Mouse (Mus musculus) kidney, embryonic 14.5 days (tissue): ENCODE data around the gene Txnrd2. TPM values are rescaled to one million over a fixed set of nuclear protein-coding genes. Genes with fewer than 3 reads are reported as not detected.

Experiments used
- ATAC-seq: fragments of 200-750 bp; cut with Nextera tagmentation; 2 replicates; pipeline ENCODE4 v1.8.0; 2017; ENCODE audit warnings: moderate number of reproducible peaks, mild to moderate bottlenecking, moderate TSS enrichment, moderate library complexity; ENCODE audit not compliant: low FRiP score, low TSS enrichment
- H3K27ac ChIP-seq: fragments of 300-500 bp; sonication (generic); 2 replicates; pipeline ENCODE4 v1.5.1; 2014; ENCODE audit warnings: low read depth, mild to moderate bottlenecking, low read length, moderate library complexity, mixed read lengths
- H3K27me3 ChIP-seq: fragments of 300-500 bp; sonication (generic); 2 replicates; pipeline ENCODE4 v1.6.1; 2014; ENCODE audit warnings: mild to moderate bottlenecking, low read length; ENCODE audit not compliant: control insufficient read depth, insufficient read depth
- H3K36me3 ChIP-seq: fragments of 300-500 bp; sonication (generic); 2 replicates; pipeline ENCODE4 v1.6.1; 2014; ENCODE audit warnings: low read length, mixed read lengths; ENCODE audit not compliant: control insufficient read depth, insufficient read depth
- H3K4me1 ChIP-seq: fragments of 300-500 bp; sonication (generic); 2 replicates; pipeline ENCODE4 v1.6.1; 2014; ENCODE audit warnings: low read length, mixed read lengths; ENCODE audit not compliant: control insufficient read depth, insufficient read depth
- H3K4me2 ChIP-seq: fragments of 300-500 bp; sonication (generic); replicated peaks from 2 replicates; pipeline ENCODE4 v1.6.1; 2014; ENCODE audit warnings: low read depth, mild to moderate bottlenecking, low read length
- H3K4me3 ChIP-seq: fragments of 300-500 bp; sonication (generic); 2 replicates; pipeline ENCODE4 v1.5.1; 2014; ENCODE audit warnings: mild to moderate bottlenecking, low read length
- H3K9ac ChIP-seq: fragments of 300-500 bp; sonication (generic); 2 replicates; pipeline ENCODE4 v1.6.1; 2014; ENCODE audit warnings: low read depth, mild to moderate bottlenecking, low read length, moderate library complexity
- H3K9me3 ChIP-seq: fragments of 300-500 bp; sonication (generic); 2 replicates; pipeline ENCODE4 v1.6.1; 2016; ENCODE audit warnings: low read length; ENCODE audit not compliant: control insufficient read depth
- WGBS: fragments of 180-500 bp; shearing (Covaris S2); extraction: QIAGEN DNeasy Blood & Tissue Kit; methylation state at CpG from one replicate; pipeline ENCODE4 v1.1.7; 2014; 5-methylcytosine and 5-hydroxymethylcytosine counted together
- polyA plus RNA-seq: library from polyadenylated mRNA; unstranded; fragments of >200 nt; fragmentation: Nextera tagmentation; extraction: Ambion mirVana; gene quantifications from 2 replicates; pipeline ENCODE4 v1.2.1, GENCODE M21; 2014

The Txnrd2 gene
- polyA plus RNA-seq, result 21.9 and 23.6 TPM in 2 replicates

- Histone ChIP-seq H3K4me1 (peaks cover 29% of the 10 kb centered on the region), H3K27me3 (no peaks in the 10 kb centered on the region), H3K9me3 (no peaks in the 10 kb centered on the region), H3K27ac (peak within 1 kb of the TSS; percentile 62; the same call in 1 of the 2 replicates), H3K9ac (peak within 1 kb of the TSS; percentile 91), H3K4me2 (peak within 1 kb of the TSS; percentile 85), H3K4me3 (peak within 1 kb of the TSS; percentile 90), H3K36me3 (no peaks in the 10 kb centered on the region; the same call in 1 of the 2 replicates)
- peak; percentile 79 for ATAC-seq
- under 1% methylated on average over 50 of the region's 52 CpGs for WGBS
Measured at GRCm38 (mm10) chr16:18426215-18426791, at the start of gene Txnrd2. Gene Txnrd2 (plus strand): TSS chr16:18426384.

- no peak overlapping the region for H3K4me3 ChIP-seq
- ATAC-seq, result no peak
- H3K36me3 ChIP-seq, result no peaks in the 10 kb centered on the region
- no peak overlapping the region for H3K9ac ChIP-seq
- H3K27me3 ChIP-seq, result no peaks in the 10 kb centered on the region
- no peaks in the 10 kb centered on the region for H3K9me3 ChIP-seq
- H3K27ac ChIP-seq, result no peak overlapping the region
- 0 out of 2 replicates have a peak, but pooled peaks cover 2% of the 10 kb centered on the region for H3K4me1 ChIP-seq
- 50% methylated on average over 3 of the region's 3 CpGs for WGBS
- no peak overlapping the region for H3K4me2 ChIP-seq
Measured at GRCm38 (mm10) chr16:18377203-18377602, 49.0 kb upstream of the Txnrd2 start.

GRCm38 (mm10) chr16:18378489-18378888 lies 47.7 kb upstream of the Txnrd2 start:
- Histone ChIP-seq H3K9ac (no peak overlapping the region), H3K4me3 (no peak overlapping the region), H3K27me3 (no peaks in the 10 kb centered on the region), H3K27ac (no peak overlapping the region), H3K36me3 (no peaks in the 10 kb centered on the region), H3K4me2 (no peak overlapping the region), H3K4me1 (peaks cover 5% of the 10 kb centered on the region), H3K9me3 (no peaks in the 10 kb centered on the region)
- ATAC-seq, result no peak
- WGBS, result 7% methylated on average over 1 of the region's 1 CpGs

GRCm38 (mm10) chr16:18379338-18380001 lies 46.7 kb upstream of the Txnrd2 start:
- WGBS, result 88% methylated on average over 8 of the region's 8 CpGs
- Histone ChIP-seq H3K36me3 (no peaks in the 10 kb centered on the region), H3K4me3 (no peak overlapping the region), H3K4me1 (peaks cover 15% of the 10 kb centered on the region), H3K27ac (no peak overlapping the region), H3K4me2 (no peak overlapping the region), H3K27me3 (no peaks in the 10 kb centered on the region), H3K9me3 (no peaks in the 10 kb centered on the region), H3K9ac (peak overlapping the region; percentile 7; the same call in 1 of the 2 replicates)
- ATAC-seq, result no peak

GRCm38 (mm10) chr16:18380495-18381063 lies 45.6 kb upstream of the Txnrd2 start:
- Histone ChIP-seq H3K27me3 (no peaks in the 10 kb centered on the region), H3K4me3 (no peak overlapping the region), H3K9me3 (no peaks in the 10 kb centered on the region), H3K4me1 (peaks cover 19% of the 10 kb centered on the region), H3K27ac (no peak overlapping the region), H3K36me3 (no peaks in the 10 kb centered on the region), H3K9ac (no peak overlapping the region), H3K4me2 (no peak overlapping the region)
- 39% methylated on average over 6 of the region's 6 CpGs for WGBS
- ATAC-seq, result no peak

- 60% methylated on average over 6 of the region's 6 CpGs for WGBS
- H3K4me1 ChIP-seq, result peaks cover 19% of the 10 kb centered on the region
- H3K9ac ChIP-seq, result no peak overlapping the region
- no peak overlapping the region for H3K4me3 ChIP-seq
- H3K4me2 ChIP-seq, result no peak overlapping the region
- 0 out of 2 replicates have a peak, but pooled peaks have one; percentile 11 for ATAC-seq
- H3K9me3 ChIP-seq, result no peaks in the 10 kb centered on the region
- H3K27ac ChIP-seq, result no peak overlapping the region
- no peaks in the 10 kb centered on the region for H3K27me3 ChIP-seq
- no peaks in the 10 kb centered on the region for H3K36me3 ChIP-seq
Measured at GRCm38 (mm10) chr16:18381621-18382258, 44.4 kb upstream of the Txnrd2 start.

- Histone ChIP-seq H3K9me3 (no peaks in the 10 kb centered on the region), H3K4me3 (no peak overlapping the region), H3K27ac (no peak overlapping the region), H3K27me3 (no peaks in the 10 kb centered on the region), H3K4me2 (no peak overlapping the region), H3K4me1 (peaks cover 29% of the 10 kb centered on the region), H3K9ac (no peak overlapping the region), H3K36me3 (no peaks in the 10 kb centered on the region)
- no peak for ATAC-seq
- WGBS, result 79% methylated on average over 9 of the region's 9 CpGs
Measured at GRCm38 (mm10) chr16:18383045-18383726, 43.0 kb upstream of the Txnrd2 start.

GRCm38 (mm10) chr16:18383756-18384155 lies 42.4 kb upstream of the Txnrd2 start:
- ATAC-seq, result no peak
- no peak overlapping the region for H3K4me2 ChIP-seq
- H3K9ac ChIP-seq, result no peak overlapping the region
- H3K4me1 ChIP-seq, result peaks cover 35% of the 10 kb centered on the region
- H3K36me3 ChIP-seq, result no peaks in the 10 kb centered on the region
- no peak overlapping the region for H3K4me3 ChIP-seq
- H3K27ac ChIP-seq, result no peak overlapping the region
- no peaks in the 10 kb centered on the region for H3K9me3 ChIP-seq
- WGBS, result 17% methylated on average over 3 of the region's 3 CpGs
- H3K27me3 ChIP-seq, result no peaks in the 10 kb centered on the region
